Mouse (Mus musculus): ENCODE measurements around the gene 1700061G19Rik. TPM values are rescaled to one million over a fixed set of nuclear protein-coding genes. Genes with fewer than 3 reads are reported as not detected.
A peak's percentile ranks its signal among the peaks of the same experiment; 100 is the strongest.

The 1700061G19Rik gene
- not detected in 2 replicates for total RNA-seq (2014; rRNA removed)
- 0.45 and 0.72 TPM in 2 replicates for polyA plus RNA-seq (2015; fragmentation: Nextera tagmentation; extraction: Ambion mirVana)

DNA sequence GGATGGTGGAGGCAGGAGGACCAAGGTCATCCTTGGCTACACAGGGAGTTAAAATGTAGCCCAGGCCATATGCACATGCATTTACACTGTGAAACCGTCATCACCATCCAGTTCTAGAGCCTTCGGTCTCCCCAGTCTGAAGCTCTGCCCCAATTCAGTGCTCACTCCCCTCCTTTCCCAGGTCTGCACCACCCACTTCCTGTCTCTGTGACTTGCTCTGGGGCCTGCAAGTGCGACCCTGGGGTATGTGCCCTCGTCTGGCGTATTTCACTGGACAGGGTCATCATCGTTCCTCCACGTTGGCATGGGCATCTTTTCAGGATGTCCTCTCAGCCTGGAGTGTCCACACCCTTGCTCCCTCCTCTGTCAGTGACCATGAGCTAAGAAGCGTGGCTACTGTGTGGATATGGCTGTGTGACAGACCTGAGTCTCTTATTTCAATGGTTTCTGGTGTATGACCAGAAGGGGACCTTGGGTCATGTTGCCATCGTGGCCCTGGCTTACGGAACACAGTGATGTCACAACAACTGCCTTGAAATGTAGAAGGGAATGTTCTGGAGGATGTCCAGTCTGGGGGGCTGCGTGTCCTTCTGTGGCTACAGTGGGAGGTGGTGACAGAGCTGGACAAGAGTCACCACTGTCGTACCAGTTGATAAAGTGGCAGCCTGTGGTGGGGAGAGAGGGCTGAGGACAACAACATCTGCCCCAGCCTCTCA lies at the start of gene 1700061G19Rik:
TSS of gene 1700061G19Rik (plus strand) at position 542 of the 716 bp plus-strand sequence.
- Histone ChIP-seq H3K36me3 (ENCODE audit: insufficient read depth, low read length) (no peaks in the 10 kb centered on the region), H3K4me3 (ENCODE audit: low read depth, low read length) (no peak within 1 kb of the TSS), H3K9ac (replicated peaks; ENCODE audit: low read length, poor library complexity, severe bottlenecking) (no peak within 1 kb of the TSS), H3K4me2 (ENCODE audit: low read depth, low read length, poor library complexity, severe bottlenecking) (no peak within 1 kb of the TSS), H3K9me3 (ENCODE audit: low read length) (no peaks in the 10 kb centered on the region), H3K27me3 (ENCODE audit: insufficient read depth, low read length) (no peaks in the 10 kb centered on the region), H3K27ac (ENCODE audit: low read depth, low read length) (no peak within 1 kb of the TSS), H3K4me1 (ENCODE audit: insufficient read depth, low read length) (no peaks in the 10 kb centered on the region)
- DNase-seq (ENCODE audit: low spot score) (no peak), ATAC-seq (ENCODE audit: low FRiP score) (no peak)
- TF ChIP-seq CTCF (IDR thresholded peaks at IDR 0.05), result no peak
- 90% methylated on average over 12 of the region's 12 CpGs for WGBS

DNA sequence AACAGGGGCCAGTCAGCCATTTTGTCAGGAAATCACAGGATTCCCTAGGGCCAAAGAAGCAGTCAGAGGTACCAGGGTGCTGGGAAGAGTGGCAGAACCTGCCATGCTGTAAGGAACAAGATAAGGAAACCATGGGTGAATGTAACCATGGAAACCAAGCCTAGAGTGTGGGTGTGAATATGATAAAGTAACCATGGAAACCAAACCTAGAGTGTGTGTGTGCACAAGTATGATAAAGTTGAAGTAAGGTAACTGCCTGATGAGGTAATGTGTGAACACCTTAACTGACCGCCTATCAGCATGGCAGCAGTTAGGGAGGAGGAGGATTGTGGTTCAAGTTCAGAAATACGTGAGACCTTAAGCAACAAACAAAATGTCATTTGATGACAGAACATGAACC lies 48.6 kb upstream of the 1700061G19Rik start:
- 89% methylated on average over 2 of the region's 2 CpGs for WGBS
- Histone ChIP-seq H3K9ac (replicated peaks; ENCODE audit: low read length, poor library complexity, severe bottlenecking) (no peak overlapping the region), H3K4me3 (ENCODE audit: low read depth, low read length) (no peak overlapping the region), H3K36me3 (ENCODE audit: insufficient read depth, low read length) (no peaks in the 10 kb centered on the region), H3K9me3 (ENCODE audit: low read length) (no peaks in the 10 kb centered on the region), H3K4me2 (ENCODE audit: low read depth, low read length, poor library complexity, severe bottlenecking) (no peak overlapping the region), H3K27ac (ENCODE audit: low read depth, low read length) (no peak overlapping the region), H3K4me1 (ENCODE audit: insufficient read depth, low read length) (peaks cover 6% of the 10 kb centered on the region; the same call in 1 of the 2 replicates), H3K27me3 (ENCODE audit: insufficient read depth, low read length) (peaks cover 12% of the 10 kb centered on the region; the same call in 1 of the 2 replicates)
- ATAC-seq (ENCODE audit: low FRiP score) (no peak), DNase-seq (ENCODE audit: low spot score) (peak; percentile 22)
- TF ChIP-seq CTCF (IDR thresholded peaks at IDR 0.05), result no peak

DNA sequence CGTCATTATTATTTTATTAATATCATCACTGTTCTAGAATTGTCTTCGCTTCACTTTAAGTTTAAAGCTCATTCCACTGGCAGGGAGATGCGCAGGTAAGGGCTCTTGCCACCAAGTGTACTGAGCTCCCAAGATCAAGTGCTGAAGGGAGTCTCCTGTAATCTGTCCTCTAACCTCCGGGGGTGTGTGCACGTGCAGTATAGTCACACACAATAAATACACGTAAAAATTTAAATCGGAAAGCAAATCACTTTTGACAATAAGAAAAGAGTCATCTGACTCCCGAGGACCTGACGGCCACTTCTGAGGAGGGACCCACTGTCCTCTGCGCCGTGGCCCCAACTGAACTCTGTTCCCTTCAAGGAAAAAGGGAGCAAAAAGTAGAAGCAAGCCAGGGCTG lies 46.1 kb upstream of the 1700061G19Rik start:
- 34% methylated on average over 11 of the region's 11 CpGs for WGBS
- Histone ChIP-seq H3K4me3 (ENCODE audit: low read depth, low read length) (peak overlapping the region; percentile 57), H3K4me2 (ENCODE audit: low read depth, low read length, poor library complexity, severe bottlenecking) (peak overlapping the region; percentile 93; the same call in 1 of the 2 replicates), H3K9ac (replicated peaks; ENCODE audit: low read length, poor library complexity, severe bottlenecking) (no peak overlapping the region), H3K4me1 (ENCODE audit: insufficient read depth, low read length) (peaks cover 6% of the 10 kb centered on the region; the same call in 1 of the 2 replicates), H3K36me3 (ENCODE audit: insufficient read depth, low read length) (no peaks in the 10 kb centered on the region), H3K27ac (ENCODE audit: low read depth, low read length) (no peak overlapping the region), H3K9me3 (ENCODE audit: low read length) (no peaks in the 10 kb centered on the region), H3K27me3 (ENCODE audit: insufficient read depth, low read length) (peaks cover 12% of the 10 kb centered on the region; the same call in 1 of the 2 replicates)
- ATAC-seq (ENCODE audit: low FRiP score), result no peak
- no peak for TF ChIP-seq CTCF (IDR thresholded peaks at IDR 0.05)
- no peak for DNase-seq (ENCODE audit: low spot score)

DNA sequence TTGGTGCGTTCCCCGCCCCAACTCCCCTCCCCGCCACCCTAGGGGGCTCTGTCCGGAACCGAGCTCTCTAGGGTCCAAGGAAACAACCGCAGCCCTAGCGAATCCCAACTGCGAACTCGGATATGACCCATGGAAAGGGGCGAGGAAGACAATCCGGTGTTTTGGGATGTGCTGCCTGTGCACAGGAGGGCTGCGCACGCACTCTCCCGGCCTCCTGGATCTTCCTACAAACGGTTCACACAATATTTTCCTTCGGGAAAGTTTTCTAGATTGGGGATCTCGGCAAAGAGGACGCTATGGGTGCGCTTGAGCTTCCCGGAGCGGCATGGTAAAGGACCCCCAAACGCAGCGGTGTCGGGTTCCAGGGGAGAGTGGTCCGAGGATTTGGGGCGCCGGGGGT lies 45.5 kb upstream of the 1700061G19Rik start:
- no peak for DNase-seq (ENCODE audit: low spot score)
- no peak for TF ChIP-seq CTCF (IDR thresholded peaks at IDR 0.05)
- Histone ChIP-seq H3K27me3 (ENCODE audit: insufficient read depth, low read length) (peaks cover 12% of the 10 kb centered on the region; the same call in 1 of the 2 replicates), H3K9me3 (ENCODE audit: low read length) (no peaks in the 10 kb centered on the region), H3K4me3 (ENCODE audit: low read depth, low read length) (peak overlapping the region; percentile 57), H3K4me2 (ENCODE audit: low read depth, low read length, poor library complexity, severe bottlenecking) (peak overlapping the region; percentile 93), H3K9ac (replicated peaks; ENCODE audit: low read length, poor library complexity, severe bottlenecking) (0 out of 2 replicates have a peak overlapping the region, but pooled peaks have one; percentile 1), H3K36me3 (ENCODE audit: insufficient read depth, low read length) (no peaks in the 10 kb centered on the region), H3K27ac (ENCODE audit: low read depth, low read length) (no peak overlapping the region), H3K4me1 (ENCODE audit: insufficient read depth, low read length) (peaks cover 6% of the 10 kb centered on the region; the same call in 1 of the 2 replicates)
- ATAC-seq (ENCODE audit: low FRiP score), result no peak
- WGBS, result 1% methylated on average over 27 of the region's 27 CpGs

DNA sequence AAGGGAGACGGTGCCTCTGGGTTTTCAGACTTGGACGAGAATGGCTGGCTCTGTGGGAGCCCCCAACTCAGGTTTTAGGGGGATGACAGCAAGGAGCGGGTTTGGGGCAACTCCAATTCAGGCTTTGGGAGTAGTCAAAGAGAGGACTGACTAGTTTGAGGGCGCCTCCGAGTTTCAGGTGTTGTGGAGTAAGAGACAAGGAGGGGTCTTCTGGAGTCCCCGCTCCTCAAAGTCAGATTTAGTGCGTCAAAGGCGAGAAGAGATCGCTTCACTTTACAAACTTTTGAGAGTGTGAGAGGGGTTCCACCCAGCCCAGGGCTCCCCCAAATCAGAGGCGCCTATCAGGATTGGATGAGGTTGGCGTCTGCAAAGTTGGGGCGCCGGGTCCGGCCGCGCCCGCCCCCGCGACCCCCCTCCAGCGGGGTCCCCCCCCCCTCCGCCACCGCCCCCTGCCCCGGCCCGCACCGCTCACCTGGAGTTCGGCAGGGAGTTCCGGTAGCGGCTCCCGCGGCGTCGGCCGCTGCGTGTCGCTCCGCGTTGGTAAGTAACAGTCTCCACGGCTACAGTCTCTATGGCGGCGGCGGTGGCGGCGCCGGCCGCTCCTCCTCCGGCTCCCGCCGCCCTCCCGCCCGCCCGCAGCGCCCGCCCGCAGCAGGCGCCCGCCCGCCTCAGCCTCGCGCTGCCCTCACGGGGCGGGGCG lies 44.7 kb upstream of the 1700061G19Rik start, which contains the start of gene Rfx2:
TSS of gene Rfx2 (minus strand) at position 603 of the 700 bp plus-strand sequence.
- H3K27ac ChIP-seq (ENCODE audit: low read depth, low read length), result no peak within 1 kb of the TSS
- TF ChIP-seq CTCF (IDR thresholded peaks at IDR 0.05), result no peak
- DNase-seq (ENCODE audit: low spot score), result no peak

More for the DNA sequence above, 44.7 kb upstream of the 1700061G19Rik start, which contains the start of gene Rfx2:
- 1% methylated on average over 20 of the region's 62 CpGs for WGBS
- ATAC-seq (ENCODE audit: low FRiP score), result no peak; the same call in 1 of the 2 replicates
- 0 out of 2 replicates have a peak within 1 kb of the TSS, but pooled peaks have one; percentile 39 for H3K9ac ChIP-seq (replicated peaks; ENCODE audit: low read length, poor library complexity, severe bottlenecking)
- no peaks in the 10 kb centered on the region for H3K36me3 ChIP-seq (ENCODE audit: insufficient read depth, low read length)
- peaks cover 12% of the 10 kb centered on the region; the same call in 1 of the 2 replicates for H3K27me3 ChIP-seq (ENCODE audit: insufficient read depth, low read length)
- H3K4me2 ChIP-seq (ENCODE audit: low read depth, low read length, poor library complexity, severe bottlenecking), result peak within 1 kb of the TSS; percentile 93
- H3K4me1 ChIP-seq (ENCODE audit: insufficient read depth, low read length), result peaks cover 6% of the 10 kb centered on the region; the same call in 1 of the 2 replicates
- H3K9me3 ChIP-seq (ENCODE audit: low read length), result no peaks in the 10 kb centered on the region
- peak within 1 kb of the TSS; percentile 57 for H3K4me3 ChIP-seq (ENCODE audit: low read depth, low read length)

All from midbrain, postnatal 0 days (tissue).